Mouse (Mus musculus): ENCODE results near the gene Atp6v0d1.
"Not testable (repeated sequence)": the region's sequence is repeated elsewhere in the genome, so short reads cannot be mapped to it uniquely, and the experiment has no call there.

The Atp6v0d1 gene

GRCm38 (mm10) chr8:105574741-105575140 lies 8.9 kb upstream of the Atp6v0d1 start:
- DNase-seq (ENCODE audit: low spot score in 2 of 2) = no peak

GRCm38 (mm10) chr8:105573427-105573826 lies 7.6 kb upstream of the Atp6v0d1 start:
- DNase-seq (ENCODE audit: low spot score in 2 of 2) = no peak

- peak; percentile 36 to 56 for DNase-seq (ENCODE audit: low spot score in 2 of 2)
Measured at GRCm38 (mm10) chr8:105571810-105572209, 6.0 kb upstream of the Atp6v0d1 start.

GRCm38 (mm10) chr8:105566703-105567595 lies 1.1 kb upstream of the Atp6v0d1 start:
- no peak for DNase-seq (ENCODE audit: low spot score in 2 of 2)

GRCm38 (mm10) chr8:105565401-105565881 lies 406 bp downstream of the Atp6v0d1 start:
- DNase-seq (ENCODE audit: low spot score in 2 of 2) = no peak

GRCm38 (mm10) chr8:105564573-105565229 lies 1.1 kb downstream of the Atp6v0d1 start:
- not testable (repeated sequence) for DNase-seq (ENCODE audit: low spot score in 2 of 2)

GRCm38 (mm10) chr8:105563871-105564270 lies 2.0 kb downstream of the Atp6v0d1 start:
- DNase-seq (ENCODE audit: low spot score in 2 of 2) = no peak

- no peak for DNase-seq (ENCODE audit: low spot score in 2 of 2)
Measured at GRCm38 (mm10) chr8:105562863-105563262, 3.0 kb downstream of the Atp6v0d1 start.

- DNase-seq (ENCODE audit: low spot score in 2 of 2) = no peak
Measured at GRCm38 (mm10) chr8:105555230-105555629, 10.6 kb downstream of the Atp6v0d1 start.

- peak in 1 of 2 experiments; percentile 41 for DNase-seq (ENCODE audit: low spot score in 2 of 2)
Measured at GRCm38 (mm10) chr8:105554087-105554486, 11.8 kb downstream of the Atp6v0d1 start.

GRCm38 (mm10) chr8:105552824-105553223 lies 13.0 kb downstream of the Atp6v0d1 start:
- DNase-seq (ENCODE audit: low spot score in 2 of 2) = no peak

GRCm38 (mm10) chr8:105552032-105552431 lies 13.8 kb downstream of the Atp6v0d1 start:
- no peak for DNase-seq (ENCODE audit: low spot score in 2 of 2)

- DNase-seq (ENCODE audit: low spot score in 2 of 2) = no peak
Measured at GRCm38 (mm10) chr8:105550083-105550482, 15.8 kb downstream of the Atp6v0d1 start.

GRCm38 (mm10) chr8:105549506-105549905 lies 16.3 kb downstream of the Atp6v0d1 start:
- no peak for DNase-seq (ENCODE audit: low spot score in 2 of 2)

- DNase-seq (ENCODE audit: low spot score in 2 of 2) = no peak
Measured at GRCm38 (mm10) chr8:105546384-105547350, 19.2 kb downstream of the Atp6v0d1 start.

GRCm38 (mm10) chr8:105545249-105545648 lies 20.6 kb downstream of the Atp6v0d1 start:
- DNase-seq (ENCODE audit: low spot score in 2 of 2) = peak in 1 of 2 experiments; percentile 26

GRCm38 (mm10) chr8:105544544-105545205 lies 21.2 kb downstream of the Atp6v0d1 start:
- no peak for DNase-seq (ENCODE audit: low spot score in 2 of 2)

GRCm38 (mm10) chr8:105543703-105544102 lies 22.1 kb downstream of the Atp6v0d1 start:
- DNase-seq (ENCODE audit: low spot score in 2 of 2) = no peak

- no peak for DNase-seq (ENCODE audit: low spot score in 2 of 2)
Measured at GRCm38 (mm10) chr8:105542808-105543207, 23.0 kb downstream of the Atp6v0d1 start.

- no peak for DNase-seq (ENCODE audit: low spot score in 2 of 2)
Measured at GRCm38 (mm10) chr8:105542032-105542656, 23.7 kb downstream of the Atp6v0d1 start.
